Mouse (Mus musculus) forebrain, embryonic 16.5 days (tissue): ENCODE results near the gene Olfr913. TPM values are rescaled to one million over a fixed set of nuclear protein-coding genes. Genes with fewer than 3 reads are reported as not detected.

Source experiments
- ATAC-seq: fragments of 200-750 bp; cut with Nextera tagmentation; 2 replicates; pipeline ENCODE4 v1.8.0; 2017; ENCODE audit warnings: mild to moderate bottlenecking, moderate library complexity
- H3K27ac ChIP-seq: fragments of 300-500 bp; sonication (generic); 2 replicates; pipeline ENCODE4 v1.5.1; 2014; ENCODE audit warnings: low read length, control low read depth
- H3K27me3 ChIP-seq: fragments of 300-500 bp; sonication (generic); replicated peaks from 2 replicates; pipeline ENCODE4 v1.6.1; 2014; ENCODE audit warnings: low read length; ENCODE audit not compliant: control insufficient read depth, insufficient read depth
- H3K36me3 ChIP-seq: fragments of 300-500 bp; sonication (generic); 2 replicates; pipeline ENCODE4 v1.6.1; 2014; ENCODE audit not compliant: control insufficient read depth, insufficient read depth
- H3K4me1 ChIP-seq: fragments of 300-500 bp; sonication (generic); replicated peaks from 2 replicates; pipeline ENCODE4 v1.6.1; 2014; ENCODE audit warnings: low read length; ENCODE audit not compliant: control insufficient read depth, insufficient read depth
- H3K4me2 ChIP-seq: fragments of 300-500 bp; sonication (generic); 2 replicates; pipeline ENCODE4 v1.6.1; 2014; ENCODE audit warnings: mild to moderate bottlenecking, low read length, control low read depth
- H3K4me3 ChIP-seq: fragments of 300-500 bp; sonication (generic); replicated peaks from 2 replicates; pipeline ENCODE4 v1.5.1; 2014; ENCODE audit warnings: mild to moderate bottlenecking, low read length, control low read depth
- H3K9ac ChIP-seq: fragments of 300-500 bp; sonication (generic); replicated peaks from 2 replicates; pipeline ENCODE4 v1.6.1; 2014; ENCODE audit warnings: low read depth, low read length, control low read depth
- H3K9me3 ChIP-seq: fragments of 300-500 bp; sonication (generic); 2 replicates; pipeline ENCODE4 v1.6.1; 2016; ENCODE audit warnings: low read length; ENCODE audit not compliant: control insufficient read depth
- WGBS: fragments of 180-500 bp; shearing (Covaris S2); extraction: QIAGEN DNeasy Blood & Tissue Kit; methylation state at CpG from one replicate; pipeline ENCODE4 v1.1.7; 2014; 5-methylcytosine and 5-hydroxymethylcytosine counted together
- polyA plus RNA-seq: library from polyadenylated mRNA; unstranded; fragments of >200 nt; fragmentation: Nextera tagmentation; extraction: Ambion mirVana; gene quantifications from 2 replicates; pipeline ENCODE4 v1.2.1, GENCODE M21; 2015

Gene Olfr913
- polyA plus RNA-seq, result not detected in 2 replicates

DNA sequence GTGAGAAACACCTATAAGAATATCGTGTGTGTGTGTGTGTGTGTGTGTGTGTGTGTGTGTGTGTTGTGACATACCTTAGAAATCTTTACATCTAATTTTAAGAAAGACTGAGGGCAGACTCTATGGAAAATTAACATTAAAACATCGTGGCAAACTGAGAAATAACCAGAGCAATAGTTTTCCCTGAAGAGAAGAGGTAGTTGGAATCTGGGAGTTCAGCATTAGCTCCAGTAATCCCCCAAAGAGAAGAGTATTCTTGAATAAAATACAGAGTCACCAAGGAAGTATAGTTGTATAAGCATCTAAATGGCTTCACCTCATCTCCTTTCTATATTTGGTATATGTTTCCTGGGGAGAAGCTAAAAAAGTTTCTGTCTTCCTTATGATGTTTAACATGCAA is at the start of gene Olfr913:
TSS of gene Olfr913 (plus strand) at position 301 of the 400 bp plus-strand sequence.
- no peak for ATAC-seq
- Histone ChIP-seq H3K4me2 (no peak within 1 kb of the TSS), H3K36me3 (no peaks in the 10 kb centered on the region), H3K9me3 (no peaks in the 10 kb centered on the region), H3K4me3 (no peak within 1 kb of the TSS), H3K27ac (no peak within 1 kb of the TSS), H3K27me3 (no peaks in the 10 kb centered on the region), H3K4me1 (no peaks in the 10 kb centered on the region), H3K9ac (no peak within 1 kb of the TSS)
- 64% methylated on average over 2 of the region's 2 CpGs for WGBS

DNA sequence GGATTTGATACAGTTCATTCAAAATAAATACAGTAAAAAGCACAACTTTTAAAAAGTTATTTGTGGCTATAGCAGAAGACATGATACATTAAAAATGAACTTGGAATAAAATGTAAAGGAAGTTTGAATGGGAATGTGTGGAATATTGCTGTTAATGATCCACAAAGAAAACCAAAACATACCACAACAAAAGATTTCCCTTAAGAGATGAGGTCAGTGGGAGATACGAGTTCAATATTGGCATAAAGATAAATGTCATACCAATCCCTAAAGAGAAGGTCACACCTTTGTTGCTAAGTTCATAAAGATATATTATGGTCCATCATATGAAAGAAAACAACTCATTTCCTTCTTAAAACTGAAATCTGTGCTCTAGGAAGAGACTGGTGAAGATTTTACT is 12.7 kb upstream of the Olfr913 start, which contains the start of gene Olfr912:
TSS of gene Olfr912 (plus strand) at position 301 of the 400 bp plus-strand sequence.
- ATAC-seq, result no peak
- Histone ChIP-seq H3K4me3 (no peak within 1 kb of the TSS), H3K4me2 (no peak within 1 kb of the TSS), H3K27me3 (no peaks in the 10 kb centered on the region), H3K27ac (no peak within 1 kb of the TSS), H3K36me3 (no peaks in the 10 kb centered on the region), H3K9ac (no peak within 1 kb of the TSS), H3K9me3 (no peaks in the 10 kb centered on the region), H3K4me1 (no peaks in the 10 kb centered on the region)
- 78% methylated on average over 1 of the region's 1 CpGs for WGBS

DNA sequence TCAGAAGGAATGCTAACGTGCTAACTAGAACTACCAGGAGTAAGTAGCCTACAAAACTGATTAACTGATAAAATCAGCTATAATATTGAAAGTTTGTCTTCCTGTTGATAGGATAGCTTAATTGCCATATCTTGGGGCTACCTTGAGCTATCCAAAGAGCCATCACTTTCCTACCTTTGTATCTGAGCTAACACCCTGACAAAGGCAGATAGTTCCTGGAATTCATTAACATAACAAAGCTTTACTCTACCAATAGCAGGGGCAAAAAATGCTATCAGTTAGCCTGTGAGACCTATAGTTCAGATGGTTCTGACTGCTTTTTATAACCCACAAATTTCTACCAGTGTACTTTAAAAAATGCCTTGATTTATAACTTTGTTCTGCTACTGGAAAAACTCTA is 1.5 kb upstream of the Olfr913 start:
- Histone ChIP-seq H3K9ac (no peak overlapping the region), H3K27me3 (no peaks in the 10 kb centered on the region), H3K4me1 (no peaks in the 10 kb centered on the region), H3K4me3 (no peak overlapping the region), H3K9me3 (no peaks in the 10 kb centered on the region), H3K27ac (no peak overlapping the region), H3K36me3 (no peaks in the 10 kb centered on the region), H3K4me2 (no peak overlapping the region)
- no peak for ATAC-seq
- WGBS, result 47% methylated on average over 1 of the region's 1 CpGs

DNA sequence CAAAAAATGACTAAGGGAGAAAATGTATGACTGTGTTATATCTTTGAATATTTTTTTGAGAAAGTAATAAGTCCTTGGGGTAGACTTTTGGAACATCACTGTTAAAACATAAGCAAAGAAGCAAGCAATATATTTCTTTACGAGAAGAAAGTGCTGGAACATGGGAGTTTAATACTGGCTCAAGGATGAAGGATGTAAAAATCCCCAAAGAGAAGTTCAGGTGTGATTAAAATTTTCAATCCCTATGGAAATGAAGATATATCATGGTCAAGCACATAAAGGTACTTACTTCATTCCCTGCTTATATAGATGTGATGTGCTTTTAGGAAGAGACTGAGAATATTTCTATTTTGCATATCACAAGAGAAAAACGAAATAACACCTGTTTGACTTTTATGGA is 12.2 kb downstream of the Olfr913 start, which contains the start of gene Olfr914:
TSS of gene Olfr914 (plus strand) at position 301 of the 400 bp plus-strand sequence.
- no peaks in the 10 kb centered on the region for H3K27me3 ChIP-seq
- no peak within 1 kb of the TSS for H3K4me2 ChIP-seq
- no peak within 1 kb of the TSS for H3K27ac ChIP-seq
- H3K9ac ChIP-seq, result no peak within 1 kb of the TSS
- H3K36me3 ChIP-seq, result no peaks in the 10 kb centered on the region
- no peak within 1 kb of the TSS for H3K4me3 ChIP-seq
- no peak for ATAC-seq
- no peaks in the 10 kb centered on the region for H3K9me3 ChIP-seq
- no peaks in the 10 kb centered on the region for H3K4me1 ChIP-seq
- 68% methylated on average over 2 of the region's 2 CpGs for WGBS

DNA sequence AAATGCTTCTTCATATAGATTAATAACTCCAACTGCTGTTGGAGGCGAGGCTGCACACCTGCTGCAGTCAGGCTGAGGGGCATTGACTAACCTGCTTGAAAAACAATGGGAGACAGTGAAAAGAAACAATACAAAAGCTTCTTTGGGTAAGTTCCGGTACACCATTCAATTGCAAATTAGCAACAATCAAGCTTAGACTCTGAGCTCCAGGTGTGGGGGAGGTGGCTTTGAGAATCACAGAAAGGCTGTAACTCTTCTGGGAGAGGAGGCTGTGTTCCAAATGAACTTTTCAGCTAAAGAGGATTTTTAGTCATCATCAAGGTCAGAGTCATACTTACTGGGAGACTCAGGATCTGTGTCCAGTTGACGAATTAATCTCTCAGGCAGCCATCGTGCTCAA is 39.8 kb downstream of the Olfr913 start:
- Histone ChIP-seq H3K4me2 (no peak overlapping the region), H3K9me3 (peaks cover 2% of the 10 kb centered on the region; the same call in 1 of the 2 replicates), H3K9ac (no peak overlapping the region), H3K4me1 (no peaks in the 10 kb centered on the region), H3K27ac (no peak overlapping the region), H3K4me3 (no peak overlapping the region), H3K36me3 (no peaks in the 10 kb centered on the region), H3K27me3 (no peaks in the 10 kb centered on the region)
- WGBS, result 72% methylated on average over 4 of the region's 4 CpGs
- ATAC-seq, result no peak

Other genes starting within 250 kb of the Olfr913 start
- gene Olfr898, start 244.3 kb upstream of the Olfr913 start, polyA plus RNA-seq, result not detected in 2 replicates
- not detected in 2 replicates for gene Olfr250, start 225.9 kb upstream of the Olfr913 start, polyA plus RNA-seq
- gene Olfr251, start 215.7 kb upstream of the Olfr913 start, polyA plus RNA-seq, result not detected in 2 replicates
- not detected in 2 replicates for gene Olfr147, start 191.1 kb upstream of the Olfr913 start, polyA plus RNA-seq
- gene Olfr901, start 163.3 kb upstream of the Olfr913 start, polyA plus RNA-seq, result not detected in 2 replicates
- not detected in 2 replicates for gene Olfr902, start 145.1 kb upstream of the Olfr913 start, polyA plus RNA-seq
- not detected in 2 replicates for gene Olfr904, start 129.6 kb upstream of the Olfr913 start, polyA plus RNA-seq
- not detected in 2 replicates for gene Olfr905, start 121.7 kb upstream of the Olfr913 start, polyA plus RNA-seq
- gene Olfr906, start 105.7 kb upstream of the Olfr913 start, polyA plus RNA-seq, result not detected in 2 replicates
- gene Olfr907, start 97.0 kb upstream of the Olfr913 start, polyA plus RNA-seq, result not detected in 2 replicates
- gene Olfr911-ps1, start 71.2 kb upstream of the Olfr913 start, polyA plus RNA-seq, result not detected in 2 replicates
- gene Olfr910, start 54.9 kb upstream of the Olfr913 start, polyA plus RNA-seq, result not detected in 2 replicates
- gene Olfr912, start 12.6 kb upstream of the Olfr913 start, polyA plus RNA-seq, result not detected in 2 replicates
- not detected in 2 replicates for gene Olfr914, start 12.3 kb downstream of the Olfr913 start, polyA plus RNA-seq
- not detected in 2 replicates for gene Olfr916, start 67.1 kb downstream of the Olfr913 start, polyA plus RNA-seq
- not detected in 2 replicates for gene Olfr917, start 73.1 kb downstream of the Olfr913 start, polyA plus RNA-seq
- not detected in 2 replicates for gene Olfr918, start 81.8 kb downstream of the Olfr913 start, polyA plus RNA-seq
- not detected in 2 replicates for gene Olfr919, start 110.9 kb downstream of the Olfr913 start, polyA plus RNA-seq
- gene Vwa5a, start 125.5 kb downstream of the Olfr913 start, polyA plus RNA-seq, result 4.8 and 8.0 TPM in 2 replicates
- gene Olfr920, start 159.5 kb downstream of the Olfr913 start, polyA plus RNA-seq, result not detected in 2 replicates
- not detected in 2 replicates for gene Olfr921, start 180.3 kb downstream of the Olfr913 start, polyA plus RNA-seq
- gene Olfr922, start 221.9 kb downstream of the Olfr913 start, polyA plus RNA-seq, result not detected in 2 replicates
- gene Olfr923, start 233.8 kb downstream of the Olfr913 start, polyA plus RNA-seq, result not detected in 2 replicates